Mouse (Mus musculus): ENCODE measurements around the gene Gm10352. TPM values are rescaled to one million over a fixed set of nuclear protein-coding genes. Genes with fewer than 3 reads are reported as not detected.
"Not testable (repeated sequence)": the region's sequence is repeated elsewhere in the genome, so short reads cannot be mapped to it uniquely, and the experiment has no call there.

The Gm10352 gene
- 0.12 TPM in 1 of 2 replicates, not detected in the other for polyA plus RNA-seq (2015; fragmentation: Nextera tagmentation; extraction: Ambion mirVana)

GRCm38 (mm10) chrY:2900689-2901088 lies at the start of gene Gm10352:
Gm10352 (plus strand) TSS chrY:2900989.
- not testable (repeated sequence) for H3K27me3 ChIP-seq (replicated peaks); H3K9ac ChIP-seq; H3K4me2 ChIP-seq; H3K27ac ChIP-seq; H3K4me3 ChIP-seq; H3K36me3 ChIP-seq (replicated peaks); ATAC-seq (replicated peaks); H3K9me3 ChIP-seq; H3K4me1 ChIP-seq
- no CpG with 5 or more reads among the region's 9 CpGs for WGBS

GRCm38 (mm10) chrY:2932282-2932681 lies 31.5 kb downstream of the Gm10352 start, which contains the start of gene Gm29289:
Gm29289 (plus strand) TSS chrY:2932582.
- H3K27me3 ChIP-seq (replicated peaks); H3K27ac ChIP-seq; H3K4me2 ChIP-seq; H3K36me3 ChIP-seq (replicated peaks); H3K9me3 ChIP-seq; ATAC-seq (replicated peaks); H3K4me3 ChIP-seq; H3K9ac ChIP-seq; H3K4me1 ChIP-seq: not testable (repeated sequence)
- no CpG with 5 or more reads among the region's 9 CpGs for WGBS

Other genes starting within 250 kb of the Gm10352 start
- gene Sry, start 237.3 kb upstream of the Gm10352 start, polyA plus RNA-seq (2015; fragmentation: Nextera tagmentation; extraction: Ambion mirVana), result not detected in 2 replicates
- gene H2al2b, start 180.3 kb upstream of the Gm10352 start, polyA plus RNA-seq (2015; fragmentation: Nextera tagmentation; extraction: Ambion mirVana), result not detected in 2 replicates
- gene Gm4064, start 104.8 kb upstream of the Gm10352 start, polyA plus RNA-seq (2015; fragmentation: Nextera tagmentation; extraction: Ambion mirVana), result not detected in 2 replicates
- not detected in 2 replicates for gene Rbmy, start 70.3 kb upstream of the Gm10352 start, polyA plus RNA-seq (2015; fragmentation: Nextera tagmentation; extraction: Ambion mirVana)
- not detected in 2 replicates for gene Gm10256, start 70.3 kb upstream of the Gm10352 start, polyA plus RNA-seq (2015; fragmentation: Nextera tagmentation; extraction: Ambion mirVana)
- gene Gm29289, start 31.6 kb downstream of the Gm10352 start, polyA plus RNA-seq (2015; fragmentation: Nextera tagmentation; extraction: Ambion mirVana), result not detected in 2 replicates

Data from midbrain, embryonic 15.5 days (tissue).